Mouse (Mus musculus) spleen, adult 2 months (tissue): Measurements from ENCODE around the gene Stradb.

Source experiments
- CTCF ChIP-seq: fragments of 200-500 bp; IDR thresholded peaks from 2 replicates; pipeline ENCODE4 v1.5.1; 2011; ENCODE audit warnings: mild to moderate bottlenecking, inconsistent platforms; ENCODE audit not compliant: insufficient read depth, insufficient read length, insufficient replicate concordance; ENCODE audit errors: extremely low read depth
- POLR2A ChIP-seq: fragments of 200-500 bp; IDR thresholded peaks from 2 replicates; pipeline ENCODE4 v1.6.1; 2011; ENCODE audit warnings: low read depth, low read length, inconsistent platforms

DNA sequence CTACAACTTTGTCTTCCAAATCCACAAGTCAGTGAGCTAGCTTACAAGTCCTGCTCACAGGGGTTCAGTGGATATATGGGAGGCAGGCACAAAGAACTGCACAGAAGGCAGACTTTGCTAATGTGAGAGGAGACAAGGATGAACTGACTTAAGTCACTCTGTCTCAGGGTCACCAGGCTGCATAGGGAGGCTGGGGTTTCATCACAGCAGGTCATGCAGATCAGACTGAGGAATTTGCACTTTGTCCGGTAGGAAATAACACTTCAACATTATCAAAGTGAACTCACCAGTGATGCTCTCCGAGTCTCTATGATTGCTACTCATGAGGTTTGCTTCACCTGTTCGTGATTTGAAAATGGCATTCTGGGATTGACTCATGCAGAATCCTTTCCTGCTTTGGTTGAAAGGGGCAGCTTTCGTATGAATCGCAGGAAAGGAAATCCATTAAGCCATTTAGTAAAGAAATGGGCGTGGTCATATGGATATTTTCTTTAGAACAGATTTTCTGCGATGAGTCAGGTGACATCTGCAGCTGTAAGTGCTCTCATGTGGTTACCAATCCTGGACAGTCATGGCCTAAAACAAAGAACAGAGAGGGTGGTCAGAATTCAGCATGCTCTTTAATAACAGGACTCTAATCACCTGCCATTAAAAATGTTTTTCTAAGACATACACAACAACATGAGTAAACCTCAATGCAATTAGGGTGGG, 27.2 kb upstream of the Stradb start:
- no peak for TF ChIP-seq POLR2A
- TF ChIP-seq CTCF: no peak
